Mouse (Mus musculus) testis, postnatal 10 days (tissue): ENCODE measurements around the gene Nod2.
A peak's percentile ranks its signal among the peaks of the same experiment; 100 is the strongest.
"Not testable (repeated sequence)": the region's sequence is repeated elsewhere in the genome, so short reads cannot be mapped to it uniquely, and the experiment has no call there.

ENCODE experiments used
- DNase-seq: peaks from one replicate; pipeline ENCODE4 v3.0.0; 2021; ENCODE audit warnings: low spot score

Nod2 gene

DNA sequence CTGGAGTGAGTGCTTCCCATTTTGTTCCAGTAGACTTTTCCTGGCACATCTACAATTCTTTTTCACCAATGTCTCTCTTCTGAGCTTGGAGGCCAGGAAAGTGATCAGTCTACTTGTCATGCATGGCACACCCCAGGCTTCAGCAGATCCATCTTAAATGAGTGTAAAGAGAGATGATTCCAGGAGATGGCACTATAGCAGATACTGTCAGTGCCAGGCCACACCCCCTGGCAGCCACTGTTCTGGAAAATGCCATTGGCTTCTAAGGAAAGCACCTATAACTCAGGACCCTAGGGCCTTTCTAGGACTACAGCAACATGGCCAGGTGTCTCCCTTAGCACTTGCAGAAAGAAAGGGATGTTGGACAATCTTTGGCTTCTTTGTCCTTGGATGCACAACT lies 16.0 kb upstream of the Nod2 start:
- DNase-seq: no peak

DNA sequence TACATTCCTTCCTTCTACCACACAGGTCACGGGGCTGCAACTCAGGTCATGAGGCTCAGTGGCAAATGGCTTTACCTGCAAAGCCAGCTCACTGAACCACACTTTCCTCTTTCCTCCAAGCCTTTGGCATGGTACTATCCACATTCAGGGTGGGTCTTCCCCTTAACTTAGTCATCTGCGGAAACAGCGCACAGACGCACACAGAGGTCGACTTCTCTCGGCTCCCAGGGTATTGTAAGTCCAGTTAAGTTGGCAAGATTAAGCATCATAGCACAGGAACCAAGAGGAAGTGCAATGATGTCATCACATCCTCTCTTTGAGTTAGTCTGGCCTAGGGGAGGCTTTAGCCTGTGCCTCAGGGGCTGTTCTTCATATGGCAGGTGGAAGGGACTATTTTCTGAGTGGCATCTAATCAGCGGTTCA lies 13.8 kb upstream of the Nod2 start:
- no peak for DNase-seq

DNA sequence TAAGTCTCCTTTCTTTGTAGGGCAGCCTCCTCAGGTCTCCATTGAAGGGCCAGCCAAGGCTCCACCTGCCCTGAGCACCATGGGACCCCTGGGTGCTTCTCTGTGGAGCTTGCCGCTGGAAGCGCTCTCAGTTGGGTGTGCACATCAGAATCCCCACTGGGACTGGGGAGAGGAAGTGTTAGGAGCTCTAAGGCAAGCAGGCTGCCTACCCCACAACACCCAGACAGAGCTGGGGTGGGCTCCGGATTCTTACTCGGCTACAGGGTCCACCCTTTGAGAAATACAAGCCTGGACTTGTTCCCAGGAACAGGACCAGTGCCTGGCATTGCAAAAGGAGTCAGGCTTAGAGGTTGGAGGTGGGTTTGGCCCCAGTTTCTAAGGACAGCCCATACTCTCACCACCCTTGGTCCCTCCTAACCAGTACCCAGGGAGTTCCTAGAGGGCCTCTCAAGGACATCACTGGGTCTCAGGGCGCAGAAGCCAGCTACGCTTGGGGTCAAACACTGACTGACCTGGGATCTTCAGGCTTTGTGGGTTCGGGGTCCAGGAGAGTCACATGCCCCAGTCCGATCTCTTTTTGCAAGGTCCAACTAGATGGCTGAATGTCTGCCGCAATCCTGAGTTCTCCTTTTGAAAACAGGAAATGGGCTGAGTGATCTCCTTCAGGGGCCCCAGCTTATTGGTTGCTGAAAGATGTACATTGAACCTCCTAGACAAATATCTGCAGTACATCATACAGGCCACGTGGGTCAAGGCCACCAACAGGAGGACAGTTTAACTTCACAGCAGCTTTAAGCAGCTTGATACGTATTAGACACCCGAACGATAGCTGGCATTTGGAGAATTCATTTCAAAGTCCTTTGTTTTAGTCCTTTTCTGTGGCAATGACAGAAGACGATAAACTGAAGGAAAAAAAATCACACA lies 11.4 kb upstream of the Nod2 start, which contains the start of gene Snx20:
Gene Snx20, minus strand, starts transcription at position 655 of the 924 bp plus-strand sequence.
- DNase-seq: no peak

GRCm38 (mm10) chr8:88637092-88638000 lies 9.8 kb upstream of the Nod2 start:
- no peak for DNase-seq

DNA sequence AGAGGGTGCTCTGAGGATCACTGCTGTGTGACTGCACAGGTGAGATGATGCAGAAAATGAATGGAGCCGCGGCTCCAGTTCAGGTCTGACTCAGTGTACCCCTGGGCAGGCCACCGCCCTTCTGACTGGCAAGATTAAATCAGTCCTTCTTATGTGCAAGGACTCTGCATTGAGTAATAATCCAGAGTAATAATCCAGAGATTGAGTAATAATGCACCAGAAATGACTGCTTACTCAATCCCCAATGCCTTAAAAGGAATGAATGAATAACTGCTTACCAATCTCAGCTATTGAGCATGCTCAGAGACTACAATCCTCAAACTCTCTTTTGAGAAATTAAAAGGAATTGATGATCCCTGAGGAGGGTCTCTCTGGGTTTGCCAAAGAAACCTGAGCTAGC lies 8.2 kb upstream of the Nod2 start:
- DNase-seq: no peak

- no peak for DNase-seq
Observed at GRCm38 (mm10) chr8:88642734-88643564, 4.2 kb upstream of the Nod2 start.

DNA sequence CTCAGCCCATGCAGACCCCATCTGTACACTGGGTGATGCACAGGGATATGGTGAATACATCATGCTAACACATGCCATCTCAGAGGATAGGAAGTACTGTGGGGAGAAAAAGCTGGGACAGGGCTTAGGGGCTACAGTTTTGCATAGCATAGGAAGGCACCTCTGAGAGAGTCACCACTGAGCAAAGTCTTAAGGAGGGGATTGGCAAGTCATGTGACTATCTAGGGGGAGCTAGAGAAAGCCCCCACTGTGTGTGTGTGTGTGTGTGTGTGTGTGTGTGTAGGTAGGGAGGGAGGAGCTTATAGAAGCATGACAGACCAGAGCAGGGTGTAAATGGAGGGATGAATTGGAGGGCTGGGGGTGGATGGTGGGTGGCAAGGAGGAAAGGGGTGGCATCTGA lies 1.2 kb downstream of the Nod2 start:
- DNase-seq: no peak

DNA sequence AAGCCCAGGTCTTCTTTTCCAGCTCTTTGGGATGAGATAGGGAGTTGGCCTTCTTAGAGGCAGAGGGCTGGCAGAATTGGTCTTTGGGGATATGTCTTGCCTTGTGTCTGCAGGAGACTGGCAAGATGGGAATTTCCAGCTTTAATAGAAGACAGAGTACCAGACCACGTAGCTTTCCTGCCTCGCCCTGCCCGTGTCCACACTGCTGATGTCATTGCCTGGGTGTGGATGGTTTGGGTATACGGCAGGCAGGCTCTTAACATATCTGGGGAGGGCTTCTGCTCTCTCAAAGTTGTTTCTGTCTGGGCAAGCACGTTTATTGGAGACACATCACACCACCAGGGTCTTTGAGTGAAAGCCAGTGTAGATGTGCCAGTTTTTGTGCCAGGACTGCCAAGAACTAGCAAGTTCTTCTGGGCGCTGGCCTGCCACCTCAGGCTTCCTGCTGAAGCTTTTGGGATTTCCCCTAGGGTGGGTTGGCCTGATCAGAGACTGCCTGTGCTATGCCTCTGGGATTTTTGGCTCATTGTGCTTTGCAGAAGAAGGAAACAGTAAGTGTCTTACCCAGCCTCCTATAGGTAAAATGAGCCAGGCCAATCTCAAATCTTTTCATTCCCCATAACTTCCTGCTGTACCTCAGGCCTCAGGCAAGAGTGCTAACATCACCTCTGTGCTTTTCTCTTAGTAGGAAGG lies 3.0 kb downstream of the Nod2 start:
- no peak for DNase-seq

DNA sequence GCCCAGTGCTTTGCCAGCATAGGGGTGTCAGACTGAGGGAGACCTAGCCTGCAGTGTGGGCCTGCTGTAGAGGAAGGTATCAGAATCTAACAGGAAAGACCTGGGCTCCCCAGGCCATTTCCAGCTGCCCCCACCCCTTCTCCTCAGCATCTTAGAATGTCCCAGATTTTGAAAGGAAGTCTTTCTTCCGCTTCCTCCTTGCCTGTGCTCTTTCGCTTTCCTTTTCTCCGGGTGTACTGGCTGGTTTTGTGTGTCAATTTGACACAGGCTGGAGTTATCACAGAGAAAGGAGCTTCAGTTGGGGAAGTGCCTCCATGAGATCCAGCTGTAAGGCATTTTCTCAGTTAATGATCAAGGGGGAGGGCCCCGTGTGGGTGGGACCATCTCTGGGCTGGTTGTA lies 4.0 kb downstream of the Nod2 start:
- DNase-seq: not testable (repeated sequence)

- DNase-seq: no peak
Observed at GRCm38 (mm10) chr8:88655334-88655733, 8.2 kb downstream of the Nod2 start.

DNA sequence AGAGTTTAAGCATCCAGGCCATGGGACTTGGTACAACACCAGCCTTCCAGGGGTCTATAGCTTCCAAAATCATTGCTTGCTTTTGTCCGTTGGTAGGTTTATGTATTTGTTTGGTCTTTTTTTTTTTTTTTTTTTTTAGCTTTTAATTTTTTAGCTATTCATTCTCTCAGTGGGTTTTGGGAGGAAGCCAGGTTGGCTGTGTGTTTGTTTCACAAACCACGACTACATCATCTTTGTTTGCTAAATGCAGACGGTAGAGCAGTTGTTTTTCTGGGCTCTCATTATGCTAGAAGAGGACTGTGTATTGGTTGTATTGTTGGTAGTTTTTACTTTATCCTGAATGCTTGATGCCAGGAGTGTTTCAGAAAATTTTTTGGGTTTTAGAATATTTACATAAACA lies 12.8 kb downstream of the Nod2 start:
- DNase-seq: no peak

DNA sequence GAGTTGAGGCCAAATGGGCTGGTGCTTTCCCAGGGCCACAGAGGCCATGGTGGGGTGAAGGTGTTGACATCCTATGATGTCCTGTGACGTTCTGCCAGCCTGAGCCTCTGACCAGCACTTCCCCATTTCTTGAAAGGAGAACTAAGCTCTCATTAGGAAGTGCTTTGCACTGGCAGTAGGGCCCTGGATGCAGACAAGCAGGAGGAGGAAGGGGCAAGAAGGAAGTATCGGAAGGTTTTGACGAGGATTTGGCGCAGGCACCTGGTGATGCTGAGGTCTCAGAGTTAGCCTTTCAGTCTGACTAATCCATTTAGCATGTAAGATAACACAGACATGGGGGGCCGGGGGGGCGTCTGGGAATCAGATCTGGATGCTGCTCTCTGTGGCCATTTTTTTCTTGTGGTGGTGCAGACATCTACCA lies 15.3 kb downstream of the Nod2 start:
- no peak for DNase-seq

DNA sequence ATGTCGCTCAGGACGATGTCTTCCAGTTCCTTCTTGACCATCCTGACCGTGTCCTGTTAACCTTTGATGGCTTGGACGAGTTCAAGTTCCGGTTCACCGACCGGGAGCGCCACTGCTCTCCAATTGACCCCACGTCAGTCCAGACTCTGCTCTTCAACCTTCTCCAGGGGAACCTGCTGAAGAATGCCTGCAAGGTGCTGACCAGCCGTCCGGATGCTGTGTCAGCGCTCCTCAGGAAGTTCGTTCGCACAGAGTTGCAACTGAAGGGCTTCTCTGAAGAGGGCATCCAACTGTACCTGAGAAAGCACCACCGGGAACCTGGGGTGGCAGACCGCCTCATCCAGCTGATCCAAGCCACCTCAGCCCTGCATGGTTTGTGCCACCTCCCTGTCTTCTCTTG lies 17.0 kb downstream of the Nod2 start:
- DNase-seq: no peak

DNA sequence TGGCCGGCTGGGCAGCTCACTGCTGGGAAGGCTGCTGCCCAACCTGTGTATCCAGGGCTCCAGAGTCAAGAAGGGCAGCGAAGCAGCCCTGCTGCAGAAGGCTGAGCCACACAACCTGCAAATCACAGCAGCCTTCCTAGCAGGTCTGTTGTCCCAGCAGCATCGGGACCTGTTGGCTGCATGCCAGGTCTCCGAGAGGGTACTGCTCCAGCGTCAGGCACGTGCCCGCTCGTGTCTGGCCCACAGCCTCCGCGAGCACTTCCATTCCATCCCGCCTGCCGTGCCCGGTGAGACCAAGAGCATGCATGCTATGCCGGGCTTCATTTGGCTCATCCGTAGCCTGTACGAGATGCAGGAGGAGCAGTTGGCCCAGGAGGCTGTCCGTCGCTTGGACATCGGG lies 17.8 kb downstream of the Nod2 start:
- peak; percentile 61 for DNase-seq

GRCm38 (mm10) chr8:88666435-88666834 lies 19.3 kb downstream of the Nod2 start:
- DNase-seq: no peak

DNA sequence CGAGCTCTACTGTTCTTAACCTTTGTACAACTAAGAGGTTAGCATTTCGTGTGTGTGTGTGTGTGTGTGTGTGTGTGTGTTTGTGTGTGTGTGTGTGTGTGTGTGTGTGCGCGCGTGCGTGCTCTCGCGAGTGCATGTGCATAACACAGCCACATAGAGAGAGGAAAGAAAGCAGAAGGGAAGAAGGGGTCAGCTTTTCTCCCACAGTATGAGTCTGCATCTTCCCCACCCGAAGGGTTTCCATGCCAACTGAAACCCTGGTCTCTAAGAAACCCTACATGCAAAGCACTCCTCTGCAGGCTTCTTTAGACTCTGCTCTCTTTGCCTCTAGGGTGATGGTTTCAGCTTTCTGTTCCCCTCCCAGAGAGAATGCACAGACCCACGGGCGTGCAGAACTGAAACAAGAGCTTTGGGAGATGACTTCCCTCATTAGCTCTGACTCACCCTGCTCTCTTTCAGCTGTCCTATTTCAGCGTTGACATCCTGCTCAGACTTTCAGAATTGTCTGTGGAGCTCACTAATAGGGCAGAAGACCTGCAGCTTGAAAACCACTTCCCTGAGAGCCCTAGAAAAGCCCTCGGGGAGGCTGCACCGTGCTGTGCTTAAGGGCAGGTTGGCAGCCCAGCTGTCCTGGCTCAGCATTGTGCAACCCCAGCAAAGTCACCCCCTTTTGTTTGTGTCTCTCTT lies 21.4 kb downstream of the Nod2 start:
- no peak for DNase-seq

DNA sequence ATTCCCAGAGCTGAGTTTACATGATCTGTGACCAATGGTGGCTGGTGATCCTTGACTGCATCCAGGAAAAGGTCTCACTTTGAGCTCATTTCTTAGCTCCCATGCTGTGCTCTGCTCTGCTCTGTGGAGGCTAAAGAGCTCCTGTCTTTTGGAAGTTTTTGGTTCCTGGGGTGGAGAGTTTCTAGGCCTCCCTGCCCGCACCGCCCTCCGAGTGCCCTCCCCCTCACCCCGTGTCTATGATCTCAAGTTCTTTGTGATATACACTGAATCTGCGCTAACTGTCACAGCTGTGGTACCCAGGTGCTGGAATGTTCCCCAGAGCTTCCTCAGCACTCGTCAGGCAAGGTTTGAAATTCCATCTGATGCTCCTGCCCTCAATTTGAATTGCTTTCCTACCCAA lies 23.7 kb downstream of the Nod2 start:
- DNase-seq: no peak

GRCm38 (mm10) chr8:88671575-88671974 lies 24.5 kb downstream of the Nod2 start:
- no peak for DNase-seq

DNA sequence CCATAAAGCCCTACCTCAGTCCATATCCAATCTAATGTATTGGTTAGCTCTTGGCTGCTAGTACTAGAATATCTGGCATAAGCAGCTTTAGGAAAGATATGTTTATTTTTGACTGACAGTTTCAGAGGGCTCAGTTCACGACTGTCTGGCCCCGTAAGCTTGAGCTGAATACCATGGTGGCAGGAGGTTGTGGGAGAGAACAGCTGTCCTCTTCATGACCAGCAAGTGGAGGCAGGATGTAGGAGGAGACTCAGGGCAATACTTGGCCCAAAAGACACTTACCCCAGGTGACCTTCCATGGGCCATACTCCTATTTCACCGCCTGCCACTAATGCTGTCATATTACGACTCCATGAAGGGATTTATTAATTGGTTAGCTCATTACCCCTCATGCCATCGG lies 26.7 kb downstream of the Nod2 start:
- no peak for DNase-seq

DNA sequence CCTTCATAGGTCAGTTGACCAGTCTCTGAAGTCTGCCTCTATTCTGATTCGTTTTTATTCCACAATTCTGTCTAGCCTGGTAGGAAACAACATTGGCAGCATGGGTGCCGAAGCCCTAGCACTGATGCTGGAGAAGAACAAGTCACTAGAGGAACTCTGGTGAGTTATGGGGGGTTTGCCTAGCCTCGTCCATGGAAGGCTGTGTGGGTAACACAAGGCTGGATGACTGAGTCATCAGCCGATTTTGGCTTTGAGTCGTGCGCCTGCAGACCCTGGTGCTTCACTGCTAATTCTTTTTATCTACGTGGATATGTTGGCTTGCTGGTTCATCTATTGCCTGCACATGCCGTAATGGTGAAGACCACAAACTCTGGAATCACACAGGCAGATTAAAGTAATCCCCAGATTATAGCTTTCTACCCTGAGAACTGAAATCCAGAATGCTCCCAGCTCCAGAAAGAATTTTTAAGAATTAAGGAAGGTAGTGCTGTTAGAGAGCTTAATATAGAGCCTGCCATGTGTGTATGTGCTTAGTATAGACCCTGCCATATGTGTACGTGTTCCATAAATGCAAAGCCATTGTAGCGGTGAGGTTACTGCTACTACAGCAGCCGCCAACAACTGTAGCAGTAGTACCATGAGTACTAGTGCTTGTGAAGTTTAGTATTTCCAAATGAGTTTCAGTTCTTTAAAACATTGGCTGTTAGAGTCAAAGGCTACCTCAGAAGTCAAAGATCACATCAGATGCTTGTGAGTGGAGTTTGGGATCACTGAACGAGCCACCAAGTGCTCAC lies 28.5 kb downstream of the Nod2 start:
- DNase-seq: no peak
